Mouse (Mus musculus): ENCODE data around the gene Gpr3. TPM values are rescaled to one million over a fixed set of nuclear protein-coding genes. Genes with fewer than 3 reads are reported as not detected.

Gpr3 gene
- polyA plus RNA-seq, 1 experiment from 2014 or later, result 0.10 TPM

DNA sequence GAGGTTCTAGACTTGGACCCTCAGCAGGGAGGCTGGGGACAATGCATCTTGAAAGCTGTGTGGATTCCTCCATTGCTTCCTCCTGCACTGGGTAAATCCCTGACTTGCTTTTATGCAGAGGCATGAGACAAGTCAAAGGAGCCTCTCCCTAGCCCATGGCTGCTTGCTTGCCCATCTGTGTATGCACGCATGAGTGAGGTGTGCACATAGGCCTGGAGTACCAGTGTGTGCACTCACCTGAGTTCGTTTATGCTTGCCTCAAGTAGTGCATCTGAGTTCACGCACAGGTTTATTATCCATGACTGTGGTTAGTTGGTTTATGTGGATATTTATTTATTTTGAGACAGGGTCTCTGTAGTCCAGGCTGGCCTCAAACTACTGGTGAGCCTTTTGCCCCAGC, 10.1 kb downstream of the Gpr3 start:
- Histone ChIP-seq H3K9me3 (ENCODE audit: low read length) (no peaks in the 10 kb centered on the region), H3K27ac (ENCODE audit: low read length) (no peak overlapping the region), H3K36me3 (ENCODE audit: insufficient read depth, low read length) (no peaks in the 10 kb centered on the region), H3K9ac (replicated peaks; ENCODE audit: low read length) (no peak overlapping the region), H3K27me3 (ENCODE audit: insufficient read depth, low read length) (no peaks in the 10 kb centered on the region), H3K4me2 (replicated peaks; ENCODE audit: low read depth, low read length) (no peak overlapping the region), H3K4me3 (ENCODE audit: low read length) (no peak overlapping the region), H3K4me1 (ENCODE audit: insufficient read depth, low read length) (peaks cover 51% of the 10 kb centered on the region)
- WGBS, result 80% methylated on average over 3 of the region's 3 CpGs
- ATAC-seq (ENCODE audit: low FRiP score, low TSS enrichment), result no peak

GRCm38 (mm10) chr4:133201006-133201771, 11.1 kb downstream of the Gpr3 start:
- H3K27me3 ChIP-seq (ENCODE audit: insufficient read depth, low read length), result no peaks in the 10 kb centered on the region
- peak; percentile 29; the same call in 1 of the 2 replicates for ATAC-seq (ENCODE audit: low FRiP score, low TSS enrichment)
- no peak overlapping the region for H3K4me3 ChIP-seq (ENCODE audit: low read length)
- no peak overlapping the region for H3K4me2 ChIP-seq (replicated peaks; ENCODE audit: low read depth, low read length)
- WGBS, result 53% methylated on average over 8 of the region's 8 CpGs
- H3K36me3 ChIP-seq (ENCODE audit: insufficient read depth, low read length), result peaks cover 3% of the 10 kb centered on the region
- H3K9me3 ChIP-seq (ENCODE audit: low read length), result no peaks in the 10 kb centered on the region
- peak overlapping the region; percentile 48; the same call in 1 of the 2 replicates for H3K9ac ChIP-seq (replicated peaks; ENCODE audit: low read length)
- H3K27ac ChIP-seq (ENCODE audit: low read length), result peak overlapping the region; percentile 77
- H3K4me1 ChIP-seq (ENCODE audit: insufficient read depth, low read length), result peaks cover 61% of the 10 kb centered on the region

DNA sequence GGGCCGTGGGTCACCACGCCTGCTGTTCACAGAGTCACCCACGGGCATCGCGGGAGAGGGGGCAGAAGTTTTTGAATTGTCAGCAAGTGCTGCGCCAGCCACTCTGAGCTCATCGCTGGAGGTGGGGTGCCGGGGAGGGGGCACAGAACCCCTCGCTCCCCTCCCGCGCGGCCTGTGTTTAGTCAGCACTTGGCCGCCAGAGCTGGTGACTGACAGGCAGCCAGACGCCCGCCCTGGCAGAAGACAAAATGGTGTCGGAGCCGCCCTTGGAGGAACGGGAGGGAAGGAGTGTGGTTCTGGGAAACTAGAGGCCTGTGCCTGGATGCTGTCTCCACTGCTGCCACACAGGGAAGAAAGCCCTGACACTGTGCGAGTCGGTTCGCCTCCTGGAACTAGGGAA, 12.0 kb downstream of the Gpr3 start:
- ATAC-seq (ENCODE audit: low FRiP score, low TSS enrichment), result no peak
- H3K9me3 ChIP-seq (ENCODE audit: low read length), result no peaks in the 10 kb centered on the region
- H3K9ac ChIP-seq (replicated peaks; ENCODE audit: low read length), result peak overlapping the region; percentile 48; the same call in 1 of the 2 replicates
- H3K4me2 ChIP-seq (replicated peaks; ENCODE audit: low read depth, low read length), result no peak overlapping the region
- peaks cover 64% of the 10 kb centered on the region for H3K4me1 ChIP-seq (ENCODE audit: insufficient read depth, low read length)
- no peaks in the 10 kb centered on the region for H3K27me3 ChIP-seq (ENCODE audit: insufficient read depth, low read length)
- H3K36me3 ChIP-seq (ENCODE audit: insufficient read depth, low read length), result peaks cover 8% of the 10 kb centered on the region
- H3K27ac ChIP-seq (ENCODE audit: low read length), result peak overlapping the region; percentile 77
- 42% methylated on average over 21 of the region's 21 CpGs for WGBS
- H3K4me3 ChIP-seq (ENCODE audit: low read length), result no peak overlapping the region

- peaks cover 11% of the 10 kb centered on the region for H3K36me3 ChIP-seq (ENCODE audit: insufficient read depth, low read length)
- no peak overlapping the region for H3K4me3 ChIP-seq (ENCODE audit: low read length)
- peaks cover 59% of the 10 kb centered on the region for H3K4me1 ChIP-seq (ENCODE audit: insufficient read depth, low read length)
- ATAC-seq (ENCODE audit: low FRiP score, low TSS enrichment), result no peak
- no peaks in the 10 kb centered on the region for H3K9me3 ChIP-seq (ENCODE audit: low read length)
- H3K4me2 ChIP-seq (replicated peaks; ENCODE audit: low read depth, low read length), result no peak overlapping the region
- WGBS, result 66% methylated on average over 6 of the region's 6 CpGs
- peak overlapping the region; percentile 77; the same call in 1 of the 2 replicates for H3K27ac ChIP-seq (ENCODE audit: low read length)
- peak overlapping the region; percentile 48; the same call in 1 of the 2 replicates for H3K9ac ChIP-seq (replicated peaks; ENCODE audit: low read length)
- no peaks in the 10 kb centered on the region for H3K27me3 ChIP-seq (ENCODE audit: insufficient read depth, low read length)
These were observed 12.6 kb downstream of the Gpr3 start for GRCm38 (mm10) chr4:133199743-133200142.

GRCm38 (mm10) chr4:133198337-133199180, 13.8 kb downstream of the Gpr3 start:
- Histone ChIP-seq H3K9ac (replicated peaks; ENCODE audit: low read length) (peak overlapping the region; percentile 50; the same call in 1 of the 2 replicates), H3K27me3 (ENCODE audit: insufficient read depth, low read length) (no peaks in the 10 kb centered on the region), H3K4me1 (ENCODE audit: insufficient read depth, low read length) (peaks cover 53% of the 10 kb centered on the region), H3K4me2 (replicated peaks; ENCODE audit: low read depth, low read length) (no peak overlapping the region; the same call in 1 of the 2 replicates), H3K27ac (ENCODE audit: low read length) (peak overlapping the region; percentile 93), H3K4me3 (ENCODE audit: low read length) (no peak overlapping the region), H3K9me3 (ENCODE audit: low read length) (no peaks in the 10 kb centered on the region), H3K36me3 (ENCODE audit: insufficient read depth, low read length) (peaks cover 22% of the 10 kb centered on the region)
- peak; percentile 16 for ATAC-seq (ENCODE audit: low FRiP score, low TSS enrichment)
- 21% methylated on average over 19 of the region's 19 CpGs for WGBS

- 27% methylated on average over 13 of the region's 13 CpGs for WGBS
- Histone ChIP-seq H3K9ac (replicated peaks; ENCODE audit: low read length) (peak overlapping the region; percentile 53), H3K4me1 (ENCODE audit: insufficient read depth, low read length) (peaks cover 53% of the 10 kb centered on the region), H3K27me3 (ENCODE audit: insufficient read depth, low read length) (no peaks in the 10 kb centered on the region), H3K4me2 (replicated peaks; ENCODE audit: low read depth, low read length) (no peak overlapping the region; the same call in 1 of the 2 replicates), H3K9me3 (ENCODE audit: low read length) (no peaks in the 10 kb centered on the region), H3K27ac (ENCODE audit: low read length) (peak overlapping the region; percentile 93), H3K4me3 (ENCODE audit: low read length) (no peak overlapping the region), H3K36me3 (ENCODE audit: insufficient read depth, low read length) (peaks cover 29% of the 10 kb centered on the region)
- peak; percentile 44 for ATAC-seq (ENCODE audit: low FRiP score, low TSS enrichment)
These were observed 14.5 kb downstream of the Gpr3 start for GRCm38 (mm10) chr4:133197801-133198286.

- WGBS, result 23% methylated on average over 5 of the region's 5 CpGs
- peaks cover 53% of the 10 kb centered on the region for H3K4me1 ChIP-seq (ENCODE audit: insufficient read depth, low read length)
- peak; percentile 4; the same call in 1 of the 2 replicates for ATAC-seq (ENCODE audit: low FRiP score, low TSS enrichment)
- no peak overlapping the region; the same call in 1 of the 2 replicates for H3K4me2 ChIP-seq (replicated peaks; ENCODE audit: low read depth, low read length)
- peaks cover 33% of the 10 kb centered on the region for H3K36me3 ChIP-seq (ENCODE audit: insufficient read depth, low read length)
- no peaks in the 10 kb centered on the region for H3K27me3 ChIP-seq (ENCODE audit: insufficient read depth, low read length)
- H3K4me3 ChIP-seq (ENCODE audit: low read length), result no peak overlapping the region
- peak overlapping the region; percentile 93 for H3K27ac ChIP-seq (ENCODE audit: low read length)
- peak overlapping the region; percentile 53 for H3K9ac ChIP-seq (replicated peaks; ENCODE audit: low read length)
- no peaks in the 10 kb centered on the region for H3K9me3 ChIP-seq (ENCODE audit: low read length)
These were observed 15.0 kb downstream of the Gpr3 start for GRCm38 (mm10) chr4:133197355-133197754.

DNA sequence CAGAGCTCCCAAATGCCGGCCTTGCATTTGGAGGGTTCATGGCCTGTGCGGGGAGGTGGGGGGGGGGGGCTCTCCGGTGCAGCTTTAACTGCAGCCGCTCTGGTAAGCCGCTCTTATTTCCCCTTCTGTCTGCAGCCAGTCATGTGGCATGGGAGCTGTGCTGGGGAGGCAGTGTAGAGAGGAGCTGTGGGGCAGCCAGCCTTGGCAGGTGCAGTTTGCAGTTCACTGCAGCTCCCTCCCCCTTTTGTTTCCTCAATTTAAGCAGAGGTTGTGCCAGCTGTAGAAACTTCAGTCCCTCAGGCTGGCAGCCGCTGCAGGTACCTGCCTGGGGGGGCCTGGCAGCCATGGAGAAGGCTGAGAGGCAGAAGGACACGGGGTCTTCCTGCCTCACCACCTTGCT, 15.5 kb downstream of the Gpr3 start:
- Histone ChIP-seq H3K36me3 (ENCODE audit: insufficient read depth, low read length) (peaks cover 38% of the 10 kb centered on the region), H3K27me3 (ENCODE audit: insufficient read depth, low read length) (no peaks in the 10 kb centered on the region), H3K4me2 (replicated peaks; ENCODE audit: low read depth, low read length) (no peak overlapping the region), H3K4me3 (ENCODE audit: low read length) (no peak overlapping the region), H3K4me1 (ENCODE audit: insufficient read depth, low read length) (peaks cover 53% of the 10 kb centered on the region), H3K27ac (ENCODE audit: low read length) (peak overlapping the region; percentile 93), H3K9ac (replicated peaks; ENCODE audit: low read length) (peak overlapping the region; percentile 53; the same call in 1 of the 2 replicates), H3K9me3 (ENCODE audit: low read length) (no peaks in the 10 kb centered on the region)
- WGBS, result 15% methylated on average over 7 of the region's 7 CpGs
- ATAC-seq (ENCODE audit: low FRiP score, low TSS enrichment), result no peak

DNA sequence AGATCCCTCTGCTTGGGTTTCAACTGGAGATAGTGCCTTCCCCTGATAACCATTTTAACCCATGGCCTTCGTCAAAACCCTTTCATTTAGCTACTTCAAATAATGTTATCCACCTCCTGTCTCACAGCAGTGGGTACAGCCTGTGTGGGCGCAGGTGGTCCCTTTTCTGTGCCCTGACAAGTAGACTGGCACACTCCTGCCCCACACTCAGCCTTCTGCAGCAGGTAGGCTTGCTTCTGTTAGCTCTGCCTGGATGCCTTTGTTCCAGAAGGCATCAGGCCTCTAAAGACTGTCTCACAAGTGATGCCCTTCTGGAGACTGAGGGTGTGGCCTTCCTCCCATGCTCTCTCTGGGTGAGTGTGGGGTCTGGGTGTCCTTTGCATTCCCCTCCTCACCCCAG, 16.2 kb downstream of the Gpr3 start:
- Histone ChIP-seq H3K9ac (replicated peaks; ENCODE audit: low read length) (no peak overlapping the region), H3K27ac (ENCODE audit: low read length) (peak overlapping the region; percentile 93), H3K27me3 (ENCODE audit: insufficient read depth, low read length) (no peaks in the 10 kb centered on the region), H3K4me3 (ENCODE audit: low read length) (no peak overlapping the region), H3K4me1 (ENCODE audit: insufficient read depth, low read length) (peaks cover 50% of the 10 kb centered on the region), H3K9me3 (ENCODE audit: low read length) (no peaks in the 10 kb centered on the region), H3K4me2 (replicated peaks; ENCODE audit: low read depth, low read length) (no peak overlapping the region), H3K36me3 (ENCODE audit: insufficient read depth, low read length) (peaks cover 46% of the 10 kb centered on the region)
- 88% methylated on average over 2 of the region's 2 CpGs for WGBS
- no peak for ATAC-seq (ENCODE audit: low FRiP score, low TSS enrichment)

Measured in kidney, embryonic 16.5 days (tissue).